In the genomic region with DNA sequence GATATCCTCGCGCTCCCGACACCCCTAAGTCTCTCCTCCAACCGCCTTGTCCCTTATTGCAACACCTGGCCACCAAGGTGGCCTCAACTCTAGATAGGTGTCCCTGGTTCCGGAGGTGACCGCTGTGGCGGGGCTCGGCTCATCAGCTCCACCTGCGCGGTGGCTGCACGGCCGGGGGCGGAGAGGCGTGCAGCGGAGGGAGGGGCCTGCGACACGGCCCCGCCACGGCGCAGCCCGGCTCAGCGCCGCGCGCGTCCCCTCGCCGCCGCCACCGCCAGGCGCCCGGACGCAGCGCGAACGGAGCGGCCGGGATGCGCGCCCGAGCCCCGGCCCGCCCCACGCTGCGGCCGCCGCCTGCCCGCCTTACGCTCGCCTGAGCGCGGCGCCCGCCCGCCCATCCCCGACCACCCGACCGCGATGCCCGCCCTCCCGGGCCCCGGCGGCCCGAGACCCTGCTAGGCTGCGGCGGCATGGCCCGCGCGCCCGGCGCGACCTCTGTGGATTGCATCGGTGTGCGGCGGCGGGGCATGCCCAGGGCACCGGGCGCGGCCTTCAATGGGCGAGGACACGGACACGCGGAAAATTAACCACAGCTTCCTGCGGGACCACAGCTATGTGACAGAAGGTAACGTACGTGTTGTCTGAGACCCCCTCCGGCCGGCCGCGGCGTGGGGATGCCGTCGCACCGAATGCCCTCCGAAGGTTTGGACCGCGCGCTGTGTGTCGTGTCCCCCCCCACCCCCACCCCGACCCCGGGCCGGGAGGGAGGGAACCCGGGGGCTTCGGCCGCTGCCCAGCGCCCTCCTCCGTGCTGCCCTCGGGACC, we compare ENCODE assay signal across 7 mouse cellular contexts. TPM values are rescaled to one million over a fixed set of nuclear protein-coding genes. Genes with fewer than 3 reads are reported as not detected.
DNase-seq lines count a peak whose midpoint lies in the region; ATAC-seq and TF ChIP-seq lines count a peak whose summit lies in the region.

A gene (plus strand): TSS at position 248 of the 825 bp plus-strand sequence.

- WGBS in lung, embryonic 14.5 days, result 2% methylated on average over 92 of the region's 108 CpGs
- WGBS in embryonic facial prominence, embryonic 10.5 days, result 2% methylated on average over 108 of the region's 108 CpGs
- WGBS in intestine, postnatal 0 days, result 1% methylated on average over 83 of the region's 108 CpGs
- WGBS in midbrain, embryonic 14.5 days, result under 1% methylated on average over 96 of the region's 108 CpGs

- DNase-seq in lung, embryonic 14.5 days, result peak; percentile 8
- no peak for DNase-seq in lung, postnatal 14 days
- DNase-seq in embryonic facial prominence, embryonic 10.5 days (ENCODE audit: low spot score), result peak; percentile 31
- DNase-seq in midbrain, embryonic 14.5 days, result peak; percentile 72
- DNase-seq in spleen, postnatal 14 days (ENCODE audit: low spot score in 2 of 2), result no peak
- no peak for DNase-seq in gastrocnemius, postnatal 36 days

- no peak; the same call in 1 of the 2 replicates for ATAC-seq in lung, embryonic 14.5 days (ENCODE audit: insufficient read depth)
- no peak for ATAC-seq in intestine, postnatal 0 days
- ATAC-seq in midbrain, embryonic 14.5 days (ENCODE audit: low FRiP score, low TSS enrichment), result peak; percentile 41

- no peak within 1 kb of the TSS for H3K27ac ChIP-seq in lung, embryonic 14.5 days (ENCODE audit: low read depth)
- no peak within 1 kb of the TSS for H3K27ac ChIP-seq in embryonic facial prominence, embryonic 10.5 days (replicated peaks)
- no peak within 1 kb of the TSS for H3K27ac ChIP-seq in intestine, postnatal 0 days (ENCODE audit: low read depth, low read length)
- peak within 1 kb of the TSS; percentile 65 for H3K27ac ChIP-seq in midbrain, embryonic 14.5 days (replicated peaks; ENCODE audit: low read depth, low read length)

- no peaks in the 10 kb centered on the region for H3K4me1 ChIP-seq in lung, embryonic 14.5 days (ENCODE audit: insufficient read depth)
- H3K4me1 ChIP-seq in embryonic facial prominence, embryonic 10.5 days, result peaks cover 23% of the 10 kb centered on the region
- no peaks in the 10 kb centered on the region for H3K4me1 ChIP-seq in intestine, postnatal 0 days (replicated peaks; ENCODE audit: control insufficient read depth, insufficient read depth, low read length)
- H3K4me1 ChIP-seq in midbrain, embryonic 14.5 days (ENCODE audit: control insufficient read depth, insufficient read depth, low read length), result no peaks in the 10 kb centered on the region

- no peak for TF ChIP-seq CTCF in lung, embryonic 14.5 days (IDR thresholded peaks at IDR 0.05; ENCODE audit: low read depth)
- no peak for TF ChIP-seq CTCF in intestine, postnatal 0 days (IDR thresholded peaks at IDR 0.05; ENCODE audit: low read depth)

- intact Hi-C loops in gastrocnemius, postnatal 36 days (cut with DNase I), result no loop called here

- no peaks in the 10 kb centered on the region for H3K9me3 ChIP-seq in lung, embryonic 14.5 days (ENCODE audit: low read depth, low read length)
- peaks cover 4% of the 10 kb centered on the region; the same call in 1 of the 2 replicates for H3K9me3 ChIP-seq in embryonic facial prominence, embryonic 10.5 days
- 0 out of 2 replicates have a peak, but pooled peaks cover 2% of the 10 kb centered on the region for H3K9me3 ChIP-seq in intestine, postnatal 0 days (ENCODE audit: control insufficient read depth)
- H3K9me3 ChIP-seq in midbrain, embryonic 14.5 days (ENCODE audit: control insufficient read depth, low read length), result no peaks in the 10 kb centered on the region

- H3K27me3 ChIP-seq in lung, embryonic 14.5 days (ENCODE audit: insufficient read depth, low read length), result peaks cover 83% of the 10 kb centered on the region
- peaks cover 100% of the 10 kb centered on the region for H3K27me3 ChIP-seq in embryonic facial prominence, embryonic 10.5 days (replicated peaks; ENCODE audit: low read depth, poor library complexity, severe bottlenecking)
- H3K27me3 ChIP-seq in intestine, postnatal 0 days (replicated peaks; ENCODE audit: control insufficient read depth, insufficient read depth, low read length), result peaks cover 70% of the 10 kb centered on the region
- H3K27me3 ChIP-seq in midbrain, embryonic 14.5 days (ENCODE audit: control insufficient read depth, insufficient read depth, low read length), result peaks cover 64% of the 10 kb centered on the region

- no peak within 1 kb of the TSS for H3K9ac ChIP-seq in lung, embryonic 14.5 days
- no peak within 1 kb of the TSS for H3K9ac ChIP-seq in intestine, postnatal 0 days (ENCODE audit: low read depth, low read length)
- peak within 1 kb of the TSS; percentile 69 for H3K9ac ChIP-seq in midbrain, embryonic 14.5 days (replicated peaks; ENCODE audit: low read length)

- H3K36me3 ChIP-seq in lung, embryonic 14.5 days (ENCODE audit: insufficient read depth), result no peaks in the 10 kb centered on the region
- H3K36me3 ChIP-seq in embryonic facial prominence, embryonic 10.5 days (replicated peaks), result no peaks in the 10 kb centered on the region
- H3K36me3 ChIP-seq in intestine, postnatal 0 days (ENCODE audit: control insufficient read depth, insufficient read depth), result no peaks in the 10 kb centered on the region
- no peaks in the 10 kb centered on the region for H3K36me3 ChIP-seq in midbrain, embryonic 14.5 days (ENCODE audit: control insufficient read depth, insufficient read depth, low read length)

- H3K4me2 ChIP-seq in lung, embryonic 14.5 days, result peak within 1 kb of the TSS; percentile 65
- peak within 1 kb of the TSS; percentile 49 for H3K4me2 ChIP-seq in intestine, postnatal 0 days (replicated peaks; ENCODE audit: low read depth)
- peak within 1 kb of the TSS; percentile 66 for H3K4me2 ChIP-seq in midbrain, embryonic 14.5 days (ENCODE audit: low read length)

- peak within 1 kb of the TSS; percentile 36 for H3K4me3 ChIP-seq in lung, embryonic 14.5 days (ENCODE audit: low read depth, low read length)
- H3K4me3 ChIP-seq in embryonic facial prominence, embryonic 10.5 days, result peak within 1 kb of the TSS; percentile 61
- H3K4me3 ChIP-seq in intestine, postnatal 0 days (ENCODE audit: low read depth, low read length), result peak within 1 kb of the TSS; percentile 11; the same call in 1 of the 2 replicates
- H3K4me3 ChIP-seq in midbrain, embryonic 14.5 days (replicated peaks; ENCODE audit: low read depth, low read length), result peak within 1 kb of the TSS; percentile 52

RNA-seq across cellular contexts. Expression of the gene that starts here (rescaled TPM):
- polyA plus RNA-seq in lung, embryonic 14.5 days (2014; fragmentation: Nextera tagmentation; extraction: Ambion mirVana), result 0.07 and 0.22 TPM in 2 replicates
- polyA plus RNA-seq in embryonic facial prominence, embryonic 10.5 days (2016; fragmentation: Nextera tagmentation; extraction: Ambion mirVana), result 0.73 and 1.2 TPM in 2 replicates
- 0.95 and 1.0 TPM in 2 replicates for polyA plus RNA-seq in intestine, postnatal 0 days (2015; fragmentation: Nextera tagmentation; extraction: Ambion mirVana)
- 38.3 and 44.6 TPM in 2 replicates for polyA plus RNA-seq in midbrain, embryonic 14.5 days (2014; fragmentation: Nextera tagmentation; extraction: Ambion mirVana)
- total RNA-seq in gastrocnemius, postnatal 36 days (2021), result under 1 TPM; 0.23 to 0.32 TPM

Comparison
In these comparisons a context has a peak if more than half of its experiments do, and no peak if none do; other contexts are left out.
1. RNA of the gene that starts here (polyA plus RNA-seq): 38.3 to 44.6 TPM in midbrain, embryonic 14.5 days; 0.73 to 1.2 TPM in embryonic facial prominence, embryonic 10.5 days, 0.95 to 1.0 TPM in intestine, postnatal 0 days and 0.07 to 0.22 TPM in lung, embryonic 14.5 days; every median in the first group is over 10 times any median in the second.
2. Peak in DNase-seq, H3K4me3 ChIP-seq and H3K4me2 ChIP-seq in lung, embryonic 14.5 days; RNA of the gene not detected or under 1 TPM.
3. DNase-seq: peak in embryonic facial prominence, embryonic 10.5 days (single experiment) and midbrain, embryonic 14.5 days (single experiment); none in lung, postnatal 14 days (single experiment), spleen, postnatal 14 days (0 of 2) and gastrocnemius, postnatal 36 days (0 of 2).
4. H3K4me3 ChIP-seq: peak in every context shown above with its lines; median percentile 61 in embryonic facial prominence, embryonic 10.5 days; 52 in midbrain, embryonic 14.5 days; 36 in lung, embryonic 14.5 days; 11 in intestine, postnatal 0 days.
5. Peak in every context shown above with its lines, with median percentiles within 50 percentile points of each other: H3K4me2 ChIP-seq.